Mouse (Mus musculus): ENCODE results near the gene Cyba. TPM values are rescaled to one million over a fixed set of nuclear protein-coding genes. Genes with fewer than 3 reads are reported as not detected.

The Cyba gene
- polyA plus RNA-seq (2012; ENCODE audit: insufficient read depth, insufficient read length, missing spikeins) = 15.3 and 16.5 TPM in 2 replicates

DNA sequence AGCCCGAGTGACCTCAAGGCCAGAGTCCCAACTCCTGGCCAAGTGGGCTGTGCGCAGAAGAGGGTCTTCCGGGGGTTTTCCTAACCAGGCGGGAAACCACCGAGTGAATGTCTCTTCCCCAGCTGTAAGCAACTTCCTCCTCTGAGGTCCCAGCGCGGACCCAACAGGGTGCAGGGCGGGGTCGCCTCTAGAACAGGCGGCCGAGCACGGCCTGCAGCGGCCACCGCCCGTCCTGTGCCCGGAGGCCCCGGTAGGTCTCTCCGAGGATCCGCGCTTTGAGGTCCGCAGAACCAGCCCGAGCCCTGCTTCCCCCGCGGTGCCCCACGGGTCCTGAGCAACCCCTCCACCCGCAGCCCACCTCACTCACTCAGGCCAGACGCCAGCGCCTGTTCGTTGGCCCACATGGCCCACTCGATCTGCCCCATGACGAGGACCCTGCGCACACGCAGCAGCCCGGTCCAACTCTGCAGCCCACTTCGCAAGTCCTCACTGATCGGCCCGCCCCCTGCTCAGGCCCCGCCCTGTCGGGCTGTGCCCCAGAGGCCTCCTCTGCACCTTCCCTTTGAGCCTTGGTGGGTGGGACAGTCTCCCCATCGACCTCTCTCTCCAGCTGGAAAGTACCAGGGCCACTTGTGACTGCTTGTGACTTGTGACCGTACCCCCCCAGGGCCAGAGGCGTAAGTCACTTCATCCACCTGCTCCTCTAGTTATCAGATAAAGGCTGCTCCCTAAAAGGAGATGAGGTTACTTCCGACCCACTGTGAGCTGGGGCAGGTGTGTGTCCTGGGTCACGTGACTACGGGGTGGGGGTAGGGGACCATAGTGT, at the start of gene Cyba:
TSS of gene Cyba (minus strand) at position 488 of the 826 bp plus-strand sequence.
- H3K27ac ChIP-seq (replicated peaks; ENCODE audit: low read depth, low read length) = peak within 1 kb of the TSS; percentile 74
- H3K4me1 ChIP-seq (ENCODE audit: control insufficient read depth, insufficient read depth, insufficient read length, low read length) = peaks cover 7% of the 10 kb centered on the region

DNA sequence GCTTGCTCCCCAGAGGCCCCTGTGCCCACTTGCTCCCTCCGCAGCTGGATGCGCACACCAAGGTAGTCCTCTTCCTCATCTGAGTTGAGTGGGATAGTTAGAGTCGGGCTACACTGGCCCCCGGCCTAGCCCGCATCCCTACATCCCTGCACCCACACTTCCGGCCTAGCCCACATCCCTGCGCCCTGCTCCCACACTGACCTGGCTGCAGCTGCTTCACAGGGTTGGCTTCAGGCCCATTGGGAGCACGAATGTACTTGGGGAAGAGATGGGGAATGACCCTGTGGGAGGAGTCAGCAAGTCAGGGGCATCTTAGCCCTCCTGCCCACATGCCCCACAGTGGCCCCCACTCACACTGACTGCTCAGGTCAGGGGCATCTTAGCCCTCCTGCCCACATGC, 49.7 kb upstream of the Cyba start:
- H3K27ac ChIP-seq (replicated peaks; ENCODE audit: low read depth, low read length) = no peak overlapping the region
- H3K4me3 ChIP-seq (ENCODE audit: insufficient read depth, low read depth, low read length) = no peak overlapping the region
- H3K4me1 ChIP-seq (ENCODE audit: control insufficient read depth, insufficient read depth, insufficient read length, low read length) = no peaks in the 10 kb centered on the region

More for the DNA sequence above, at the start of gene Cyba:
- H3K4me3 ChIP-seq (ENCODE audit: insufficient read depth, low read depth, low read length) = peak within 1 kb of the TSS; percentile 78

DNA sequence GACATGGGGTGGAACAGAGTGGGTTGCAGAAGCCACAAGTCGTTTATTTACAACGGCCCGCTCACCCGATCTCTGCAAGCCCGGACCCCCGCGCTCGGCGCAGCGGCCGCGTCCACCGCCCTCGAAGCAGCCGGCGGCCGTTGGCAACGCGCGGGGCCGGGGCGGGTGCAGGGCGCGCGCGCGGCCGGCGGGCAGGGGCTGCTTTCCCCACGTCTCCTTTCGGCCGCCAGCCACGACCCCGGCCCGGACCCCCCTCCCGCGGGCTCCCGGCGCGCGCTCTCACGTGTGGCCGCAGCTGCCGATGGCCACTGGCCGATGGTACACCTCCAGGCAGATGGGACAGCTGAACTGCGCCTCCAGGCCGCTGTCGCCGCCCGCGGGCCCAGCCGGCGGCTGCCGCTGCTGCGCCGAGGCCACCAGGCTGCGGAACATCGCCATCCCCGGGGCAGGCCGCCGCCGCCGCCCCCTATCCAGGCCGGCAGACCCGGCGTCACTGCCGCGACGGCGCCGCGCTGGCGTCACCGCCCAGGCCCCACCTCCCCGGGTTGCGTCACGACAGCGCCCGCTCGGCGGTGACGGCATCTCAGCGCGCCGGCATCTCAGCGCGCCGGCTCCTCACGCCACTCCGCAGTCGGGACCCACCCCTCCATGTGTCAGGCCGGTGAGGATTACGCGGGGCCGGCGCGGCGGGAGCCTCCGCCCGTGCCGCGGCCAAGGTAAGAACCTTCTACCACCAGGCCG, 43.0 kb upstream of the Cyba start, which contains the start of the genes Rnf166 and Ctu2:
TSS of gene Rnf166 (minus strand) at position 485 of the 741 bp plus-strand sequence.
TSS of gene Ctu2 (plus strand) at position 564 of the 741 bp plus-strand sequence.
- Histone ChIP-seq H3K27ac (replicated peaks; ENCODE audit: low read depth, low read length) (peak within 1 kb of the TSS; percentile 71), H3K4me3 (ENCODE audit: insufficient read depth, low read depth, low read length) (peak within 1 kb of the TSS; percentile 99), H3K4me1 (ENCODE audit: control insufficient read depth, insufficient read depth, insufficient read length, low read length) (no peaks in the 10 kb centered on the region; the same call in 1 of the 2 replicates)

DNA sequence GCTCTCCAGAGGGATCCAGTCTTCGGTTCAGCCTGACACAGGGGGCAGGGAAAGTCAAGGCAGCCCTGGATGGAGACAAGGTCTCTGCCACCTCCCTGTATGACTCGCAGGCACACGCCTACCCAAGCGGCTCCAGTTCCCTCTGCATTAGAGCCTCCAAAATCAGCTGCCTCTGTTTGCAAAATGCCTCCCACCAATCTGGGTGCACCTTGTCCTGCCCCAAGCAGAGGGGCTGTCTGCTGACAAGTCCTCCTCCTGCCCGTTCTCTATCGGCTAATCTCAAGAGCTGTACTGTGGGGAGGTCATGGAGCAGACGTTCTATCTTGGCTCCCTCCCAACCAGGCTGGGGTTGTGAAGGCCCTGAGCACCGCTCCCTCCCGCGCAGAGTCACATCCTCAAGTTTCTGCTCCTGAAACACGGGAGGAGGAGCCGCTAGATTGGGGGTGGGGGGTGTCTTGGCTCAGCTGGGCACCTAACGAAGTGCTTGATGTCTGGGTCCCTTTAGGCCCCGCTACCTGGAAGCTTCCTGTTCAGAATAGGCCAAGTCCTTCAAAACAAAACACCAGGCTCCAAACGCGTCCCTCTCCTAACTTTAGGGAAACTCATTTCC, 42.3 kb upstream of the Cyba start:
- H3K27ac ChIP-seq (replicated peaks; ENCODE audit: low read depth, low read length) = peak overlapping the region; percentile 45
- H3K4me1 ChIP-seq (ENCODE audit: control insufficient read depth, insufficient read depth, insufficient read length, low read length) = no peaks in the 10 kb centered on the region; the same call in 1 of the 2 replicates
- H3K4me3 ChIP-seq (ENCODE audit: insufficient read depth, low read depth, low read length) = peak overlapping the region; percentile 99

DNA sequence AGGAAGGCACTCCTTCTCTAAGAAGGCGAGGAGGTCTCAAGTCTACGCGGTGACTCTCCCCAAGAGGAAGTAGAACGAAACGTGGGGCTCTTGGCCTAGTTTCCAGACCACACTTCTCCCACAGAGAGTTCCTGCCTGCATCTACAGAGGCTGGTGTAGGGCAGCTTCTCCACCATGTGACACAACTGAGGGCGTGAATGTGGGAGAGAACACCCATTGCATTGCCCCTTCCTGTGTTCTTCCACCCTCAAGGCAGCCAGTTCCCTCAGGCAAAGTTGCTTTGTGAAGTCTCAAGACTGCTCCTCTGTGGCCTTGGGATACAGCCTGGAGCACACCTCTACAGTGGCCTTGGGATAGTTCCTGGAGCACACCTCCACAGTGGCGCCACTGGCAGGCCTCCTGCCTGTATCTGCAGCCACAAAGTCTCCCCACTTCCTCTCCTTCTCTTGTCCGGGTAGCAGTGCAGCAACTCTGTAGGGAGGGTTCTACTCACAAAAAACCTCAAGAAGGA, 41.2 kb upstream of the Cyba start:
- Histone ChIP-seq H3K4me1 (ENCODE audit: control insufficient read depth, insufficient read depth, insufficient read length, low read length) (no peaks in the 10 kb centered on the region; the same call in 1 of the 2 replicates), H3K27ac (replicated peaks; ENCODE audit: low read depth, low read length) (peak overlapping the region; percentile 24; the same call in 1 of the 2 replicates), H3K4me3 (ENCODE audit: insufficient read depth, low read depth, low read length) (no peak overlapping the region)

DNA sequence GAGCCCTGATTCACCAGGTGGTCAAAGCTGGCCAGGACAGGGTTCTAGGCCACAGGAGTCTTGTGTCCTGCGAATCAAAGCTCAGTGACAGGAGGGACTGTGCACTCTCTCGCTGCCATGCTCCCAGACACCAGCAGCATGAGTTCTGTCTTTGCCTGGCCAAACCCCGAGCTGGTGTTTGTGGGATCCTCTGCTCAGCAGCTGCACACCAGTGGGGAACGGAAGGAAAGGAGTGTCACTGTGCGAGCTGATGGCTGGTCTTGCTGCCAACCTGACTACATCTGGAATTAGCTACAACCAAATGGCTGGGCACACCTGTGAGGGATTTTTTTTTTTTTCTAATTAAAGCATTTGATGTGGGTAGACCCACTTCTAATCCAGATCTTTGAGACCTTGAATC, 38.0 kb upstream of the Cyba start:
- H3K27ac ChIP-seq (replicated peaks; ENCODE audit: low read depth, low read length) = no peak overlapping the region

DNA sequence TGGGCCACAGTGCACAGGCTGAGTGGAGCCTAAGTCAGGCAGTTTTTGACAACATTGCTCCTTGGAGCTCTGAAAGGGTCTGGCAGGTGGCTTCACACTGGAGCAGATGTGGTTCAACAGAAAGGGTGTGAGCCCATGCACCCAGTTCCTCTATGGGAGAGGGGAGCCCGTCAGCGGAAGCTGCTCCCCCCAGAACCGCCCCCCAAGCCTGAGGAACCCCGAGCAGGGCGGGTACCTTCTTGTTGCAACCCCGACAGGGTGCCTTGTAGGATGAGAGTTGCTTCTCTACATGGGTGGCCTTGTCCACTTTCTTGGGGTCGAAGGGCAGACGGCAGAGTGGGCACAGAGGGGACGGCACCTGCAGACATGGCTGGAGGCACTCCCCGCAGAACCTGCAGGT, 37.2 kb upstream of the Cyba start:
- Histone ChIP-seq H3K27ac (replicated peaks; ENCODE audit: low read depth, low read length) (no peak overlapping the region), H3K4me3 (ENCODE audit: insufficient read depth, low read depth, low read length) (no peak overlapping the region), H3K4me1 (ENCODE audit: control insufficient read depth, insufficient read depth, insufficient read length, low read length) (no peaks in the 10 kb centered on the region; the same call in 1 of the 2 replicates)

More for the DNA sequence above, 38.0 kb upstream of the Cyba start:
- Histone ChIP-seq H3K4me3 (ENCODE audit: insufficient read depth, low read depth, low read length) (no peak overlapping the region), H3K4me1 (ENCODE audit: control insufficient read depth, insufficient read depth, insufficient read length, low read length) (no peaks in the 10 kb centered on the region; the same call in 1 of the 2 replicates)

DNA sequence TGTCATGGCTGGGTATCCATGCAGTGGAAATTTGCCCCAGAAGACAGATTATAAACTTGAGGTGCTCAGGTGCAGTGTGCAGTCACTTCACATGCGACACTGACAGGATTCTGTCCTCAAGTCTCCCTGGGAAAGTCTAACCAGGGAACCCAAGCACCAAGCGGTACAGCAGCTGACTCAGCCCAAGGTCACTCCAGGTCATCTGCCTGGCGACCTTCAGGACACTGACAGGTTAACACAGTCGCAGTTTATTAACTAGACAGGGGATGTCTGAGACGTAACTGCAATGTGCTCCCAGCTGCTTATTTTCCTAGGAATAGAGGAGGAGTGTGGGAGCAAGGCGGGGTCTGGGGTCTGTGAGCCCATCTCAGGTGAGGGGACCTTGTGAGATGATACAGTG, 36.7 kb upstream of the Cyba start:
- Histone ChIP-seq H3K27ac (replicated peaks; ENCODE audit: low read depth, low read length) (no peak overlapping the region), H3K4me1 (ENCODE audit: control insufficient read depth, insufficient read depth, insufficient read length, low read length) (no peaks in the 10 kb centered on the region), H3K4me3 (ENCODE audit: insufficient read depth, low read depth, low read length) (no peak overlapping the region)

DNA sequence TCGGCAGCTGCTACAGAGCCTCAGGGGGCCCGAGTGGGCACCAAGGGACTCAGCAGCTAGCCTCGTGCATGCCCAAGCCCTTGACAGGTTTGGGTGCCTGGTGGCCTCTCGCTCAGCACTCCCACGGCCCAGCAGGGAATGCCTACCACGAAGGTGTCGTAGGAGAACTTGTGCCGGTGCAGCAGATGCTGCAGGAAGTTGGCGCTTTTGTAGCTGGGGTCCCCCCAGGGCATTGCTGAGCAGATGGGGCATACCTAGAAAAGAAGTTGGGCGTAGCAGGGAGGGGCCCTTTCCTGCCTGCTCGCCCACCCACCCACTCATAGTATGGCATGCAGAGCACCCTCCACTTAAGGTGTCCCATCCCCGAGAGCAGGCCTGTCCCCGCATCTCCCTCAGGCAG, 35.1 kb upstream of the Cyba start:
- Histone ChIP-seq H3K27ac (replicated peaks; ENCODE audit: low read depth, low read length) (no peak overlapping the region), H3K4me1 (ENCODE audit: control insufficient read depth, insufficient read depth, insufficient read length, low read length) (peaks cover 8% of the 10 kb centered on the region)

DNA sequence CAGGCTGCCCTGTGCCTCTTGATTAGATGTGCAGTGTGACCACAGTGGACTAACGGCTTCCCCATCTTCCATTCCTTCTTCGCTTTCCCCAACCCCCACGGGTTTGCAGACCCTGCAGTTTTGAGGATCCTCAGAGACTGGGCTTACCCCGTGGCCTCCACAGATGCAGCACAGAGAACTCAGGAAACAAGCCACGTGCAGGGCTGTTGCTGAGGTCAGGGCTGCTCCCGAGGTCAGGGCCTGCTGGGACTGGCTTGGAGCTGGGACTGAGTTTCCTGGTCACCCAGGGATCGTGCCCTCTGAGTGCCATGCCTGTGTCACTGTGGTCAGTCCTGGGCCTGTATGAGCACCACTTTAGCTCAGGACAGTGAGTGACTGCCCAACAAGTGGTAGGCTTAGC, 32.3 kb upstream of the Cyba start:
- Histone ChIP-seq H3K4me1 (ENCODE audit: control insufficient read depth, insufficient read depth, insufficient read length, low read length) (peaks cover 19% of the 10 kb centered on the region), H3K27ac (replicated peaks; ENCODE audit: low read depth, low read length) (no peak overlapping the region), H3K4me3 (ENCODE audit: insufficient read depth, low read depth, low read length) (no peak overlapping the region)

More for the DNA sequence above, 35.1 kb upstream of the Cyba start:
- H3K4me3 ChIP-seq (ENCODE audit: insufficient read depth, low read depth, low read length) = no peak overlapping the region

DNA sequence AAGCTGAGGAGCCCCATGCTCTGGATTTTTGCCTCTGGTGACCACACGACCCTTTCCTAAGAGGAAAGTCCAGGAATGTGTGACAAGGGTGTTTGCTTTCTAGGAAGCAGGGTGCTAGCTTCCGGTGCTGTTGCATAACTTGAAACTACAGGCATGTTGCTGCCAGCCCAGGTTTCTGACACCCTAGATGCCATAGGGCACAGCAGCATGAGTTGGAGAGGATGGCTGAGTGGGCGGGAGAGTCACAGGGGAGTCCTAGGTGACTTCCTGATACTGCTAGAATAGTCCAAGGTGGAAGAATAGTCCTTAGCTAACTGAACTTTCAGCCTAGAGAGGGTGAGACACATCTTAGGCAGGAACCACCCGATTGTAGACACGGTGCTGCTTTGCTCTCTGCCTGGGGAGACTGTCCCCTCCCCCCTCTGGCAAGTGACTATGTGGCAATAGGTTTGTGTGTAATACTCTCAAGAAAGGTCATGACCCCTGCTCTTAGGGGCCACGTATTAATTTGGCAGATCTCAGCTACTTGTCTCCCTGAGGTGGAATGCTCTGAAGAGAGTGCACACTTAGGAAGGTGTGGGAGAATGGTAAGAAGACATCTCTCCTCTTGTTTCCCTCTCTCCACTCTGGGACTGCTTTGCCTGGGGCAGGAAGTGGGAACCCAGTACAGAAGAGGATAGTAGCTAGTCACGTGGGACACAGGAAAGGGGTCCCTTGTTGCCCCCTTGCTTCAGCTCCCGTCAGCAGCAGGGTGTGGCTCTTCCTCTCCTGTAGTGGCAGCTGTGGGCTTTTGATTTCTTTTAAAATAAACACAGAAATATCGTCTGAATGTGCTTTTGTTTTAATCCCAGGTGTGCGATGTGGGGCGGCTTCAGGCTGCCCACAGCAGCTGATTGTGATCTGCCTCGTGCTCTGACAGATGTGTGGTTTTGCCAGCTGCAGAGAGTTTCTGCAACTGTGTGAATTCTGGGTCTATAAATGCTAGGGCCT, 31.2 kb upstream of the Cyba start:
- peaks cover 20% of the 10 kb centered on the region for H3K4me1 ChIP-seq (ENCODE audit: control insufficient read depth, insufficient read depth, insufficient read length, low read length)
- H3K4me3 ChIP-seq (ENCODE audit: insufficient read depth, low read depth, low read length) = no peak overlapping the region
- H3K27ac ChIP-seq (replicated peaks; ENCODE audit: low read depth, low read length) = no peak overlapping the region

DNA sequence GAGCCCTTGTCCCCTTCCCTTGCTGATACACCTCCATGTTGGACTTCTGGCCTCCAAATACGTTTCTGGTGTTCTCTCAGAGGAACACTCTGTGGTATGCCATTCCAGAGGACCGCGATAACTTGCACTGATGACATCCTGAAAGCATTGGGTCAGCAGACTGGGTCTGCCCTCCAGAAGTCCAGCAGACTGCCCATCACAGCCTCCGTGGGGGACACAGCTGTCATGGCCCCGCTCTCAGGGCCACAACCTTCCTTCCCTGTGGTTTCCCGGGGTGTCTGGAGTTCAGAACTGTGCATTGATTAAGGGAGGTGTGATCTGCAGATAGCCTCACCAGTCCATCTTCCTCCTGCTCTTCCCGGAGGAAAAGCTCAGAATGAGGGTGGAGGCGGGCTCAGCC, 29.8 kb upstream of the Cyba start:
- H3K27ac ChIP-seq (replicated peaks; ENCODE audit: low read depth, low read length) = no peak overlapping the region
- peaks cover 20% of the 10 kb centered on the region for H3K4me1 ChIP-seq (ENCODE audit: control insufficient read depth, insufficient read depth, insufficient read length, low read length)
- no peak overlapping the region for H3K4me3 ChIP-seq (ENCODE audit: insufficient read depth, low read depth, low read length)

DNA sequence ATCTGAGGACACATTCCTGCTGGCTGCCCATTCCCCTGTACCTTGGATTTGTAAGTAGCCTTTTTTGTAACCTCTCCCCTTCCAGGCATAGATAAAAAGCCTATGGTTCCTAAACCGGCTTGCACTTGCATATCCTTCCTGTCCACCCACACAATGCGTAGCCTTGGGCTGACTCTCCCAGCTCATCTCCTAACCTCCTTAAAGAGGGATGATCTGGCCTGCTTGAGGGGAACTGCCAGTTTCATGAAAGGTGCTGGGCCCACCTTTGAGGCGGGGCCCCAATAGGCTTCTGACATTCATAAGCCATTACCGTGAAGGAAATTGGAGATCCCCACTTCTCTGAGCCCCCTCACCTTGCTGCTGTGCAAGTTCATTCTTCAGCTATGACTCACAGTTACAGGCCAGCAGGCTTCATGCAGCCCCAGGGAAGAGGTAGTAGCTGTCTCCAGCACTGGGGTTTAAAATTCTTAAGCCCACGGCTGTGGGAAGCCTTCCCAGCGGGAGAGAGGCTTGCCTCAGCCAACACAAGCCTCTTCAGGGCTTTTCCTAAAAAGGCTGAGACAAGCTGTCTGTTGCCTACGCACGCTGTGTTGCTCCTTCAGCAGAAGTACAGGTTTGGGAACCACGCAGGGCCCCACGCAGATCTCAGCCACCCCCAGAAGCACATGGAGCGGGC, 28.9 kb upstream of the Cyba start:
- H3K4me3 ChIP-seq (ENCODE audit: insufficient read depth, low read depth, low read length) = no peak overlapping the region
- H3K27ac ChIP-seq (replicated peaks; ENCODE audit: low read depth, low read length) = no peak overlapping the region
- H3K4me1 ChIP-seq (ENCODE audit: control insufficient read depth, insufficient read depth, insufficient read length, low read length) = peaks cover 20% of the 10 kb centered on the region

Data from brown adipose tissue, adult 24 weeks (tissue).